Mouse (Mus musculus): ENCODE results near the gene Rpf2.
A peak's percentile ranks its signal among the peaks of the same experiment; 100 is the strongest.

- TF ChIP-seq EP300 (IDR thresholded peaks at IDR 0.05; ENCODE audit: insufficient read depth, low read depth, low read length) (peak; percentile 70; the same call in 1 of the 2 replicates), CTCF (IDR thresholded peaks at IDR 0.05; ENCODE audit: low read depth, low read length) (no peak)
These were observed 11.6 kb upstream of the Rpf2 start for GRCm38 (mm10) chr10:40258401-40258966.
